Mouse (Mus musculus): ENCODE results near the gene Smtnl2.
"Not testable (repeated sequence)": the region's sequence is repeated elsewhere in the genome, so short reads cannot be mapped to it uniquely, and the experiment has no call there.

The Smtnl2 gene

GRCm38 (mm10) chr11:72354971-72355728 lies 56.4 kb downstream of the Smtnl2 start:
- peak; percentile 63 to 78 for DNase-seq

- no peak for DNase-seq
Observed at GRCm38 (mm10) chr11:72353186-72353585, 58.3 kb downstream of the Smtnl2 start.

- no peak for DNase-seq
Observed at GRCm38 (mm10) chr11:72352272-72352671, 59.2 kb downstream of the Smtnl2 start.

GRCm38 (mm10) chr11:72349652-72350051 lies 61.9 kb downstream of the Smtnl2 start:
- no peak for DNase-seq

- DNase-seq = peak; percentile 62 to 70
Observed at GRCm38 (mm10) chr11:72349016-72349415, 62.5 kb downstream of the Smtnl2 start.

GRCm38 (mm10) chr11:72348563-72348962 lies 63.0 kb downstream of the Smtnl2 start:
- no peak for DNase-seq

GRCm38 (mm10) chr11:72344486-72344885 lies 67.0 kb downstream of the Smtnl2 start:
- DNase-seq = no peak

GRCm38 (mm10) chr11:72343904-72344303 lies 67.6 kb downstream of the Smtnl2 start:
- peak in 1 of 2 experiments; percentile 63 for DNase-seq

- not testable (repeated sequence) for DNase-seq
Observed at GRCm38 (mm10) chr11:72343238-72343625, 68.3 kb downstream of the Smtnl2 start.

- DNase-seq = peak; percentile 61 to 73
Observed at GRCm38 (mm10) chr11:72342549-72343237, 68.8 kb downstream of the Smtnl2 start.

GRCm38 (mm10) chr11:72339716-72340115 lies 71.8 kb downstream of the Smtnl2 start:
- DNase-seq = no peak
